Mouse (Mus musculus) kidney, embryonic 15.5 days (tissue): ENCODE data around the gene Trio. TPM values are rescaled to one million over a fixed set of nuclear protein-coding genes. Genes with fewer than 3 reads are reported as not detected.

Source experiments
- ATAC-seq: fragments of 200-750 bp; cut with Nextera tagmentation; replicated peaks from 2 replicates; pipeline ENCODE4 v1.8.0; 2017; ENCODE audit warnings: moderate TSS enrichment; ENCODE audit not compliant: low FRiP score
- H3K27ac ChIP-seq: fragments of 300-500 bp; sonication (generic); 2 replicates; pipeline ENCODE4 v1.5.1; 2015; ENCODE audit warnings: mild to moderate bottlenecking, inconsistent platforms
- H3K27me3 ChIP-seq: fragments of 300-500 bp; sonication (generic); 2 replicates; pipeline ENCODE4 v1.6.1; 2015; ENCODE audit warnings: inconsistent platforms
- H3K36me3 ChIP-seq: fragments of 300-500 bp; sonication (generic); 2 replicates; pipeline ENCODE4 v1.6.1; 2015; ENCODE audit warnings: inconsistent platforms
- H3K4me1 ChIP-seq: fragments of 300-500 bp; sonication (generic); 2 replicates; pipeline ENCODE4 v1.6.1; 2015; ENCODE audit warnings: inconsistent platforms
- H3K4me2 ChIP-seq: fragments of 300-500 bp; sonication (generic); 2 replicates; pipeline ENCODE4 v1.6.1; 2015; ENCODE audit warnings: moderate library complexity, mild to moderate bottlenecking, inconsistent platforms
- H3K4me3 ChIP-seq: fragments of 300-500 bp; sonication (generic); replicated peaks from 2 replicates; pipeline ENCODE4 v1.5.1; 2015; ENCODE audit warnings: mild to moderate bottlenecking, inconsistent platforms
- H3K9ac ChIP-seq: fragments of 300-500 bp; sonication (generic); 2 replicates; pipeline ENCODE4 v1.6.1; 2015; ENCODE audit warnings: mild to moderate bottlenecking, inconsistent platforms
- H3K9me3 ChIP-seq: fragments of 300-500 bp; sonication (generic); replicated peaks from 2 replicates; pipeline ENCODE4 v1.6.1; 2016; ENCODE audit warnings: inconsistent platforms
- WGBS: fragments of 180-500 bp; shearing (Covaris S2); methylation state at CpG from one replicate; pipeline ENCODE4 v1.1.7; 2015; ENCODE audit warnings: mixed read lengths; 5-methylcytosine and 5-hydroxymethylcytosine counted together
- polyA plus RNA-seq: library from polyadenylated mRNA; unstranded; fragments of >200 nt; fragmentation: Nextera tagmentation; extraction: Ambion mirVana; gene quantifications from 2 replicates; pipeline ENCODE4 v1.2.1, GENCODE M21; 2015

Gene Trio
- polyA plus RNA-seq, 1 experiment from 2014 or later, result 28.8 TPM

- Histone ChIP-seq H3K9ac (no peak overlapping the region), H3K9me3 (no peaks in the 10 kb centered on the region), H3K4me1 (0 out of 2 replicates have a peak, but pooled peaks cover 4% of the 10 kb centered on the region), H3K27me3 (no peaks in the 10 kb centered on the region), H3K27ac (no peak overlapping the region), H3K4me2 (no peak overlapping the region), H3K36me3 (no peaks in the 10 kb centered on the region), H3K4me3 (no peak overlapping the region)
- ATAC-seq, result no peak
- WGBS, result 73% methylated on average over 9 of the region's 9 CpGs
These were observed 314.9 kb downstream of the Trio start for GRCm38 (mm10) chr15:27710698-27711097.

GRCm38 (mm10) chr15:27708968-27709612 lies 316.6 kb downstream of the Trio start:
- Histone ChIP-seq H3K27ac (no peak overlapping the region), H3K4me1 (0 out of 2 replicates have a peak, but pooled peaks cover 4% of the 10 kb centered on the region), H3K9ac (no peak overlapping the region), H3K4me2 (no peak overlapping the region), H3K9me3 (no peaks in the 10 kb centered on the region), H3K36me3 (no peaks in the 10 kb centered on the region), H3K4me3 (no peak overlapping the region), H3K27me3 (no peaks in the 10 kb centered on the region)
- 75% methylated on average over 7 of the region's 7 CpGs for WGBS
- no peak for ATAC-seq

GRCm38 (mm10) chr15:27708499-27708898 lies 317.1 kb downstream of the Trio start:
- no peak for ATAC-seq
- 64% methylated on average over 3 of the region's 3 CpGs for WGBS
- Histone ChIP-seq H3K4me3 (no peak overlapping the region), H3K9ac (no peak overlapping the region), H3K4me1 (0 out of 2 replicates have a peak, but pooled peaks cover 4% of the 10 kb centered on the region), H3K4me2 (no peak overlapping the region), H3K27me3 (no peaks in the 10 kb centered on the region), H3K9me3 (no peaks in the 10 kb centered on the region), H3K27ac (no peak overlapping the region), H3K36me3 (no peaks in the 10 kb centered on the region)

GRCm38 (mm10) chr15:27702972-27703313 lies 322.7 kb downstream of the Trio start:
- H3K9ac ChIP-seq, result no peak overlapping the region
- H3K9me3 ChIP-seq, result no peaks in the 10 kb centered on the region
- peak; percentile 29; the same call in 1 of the 2 replicates for ATAC-seq
- no peak overlapping the region for H3K4me2 ChIP-seq
- H3K27me3 ChIP-seq, result no peaks in the 10 kb centered on the region
- 30% methylated on average over 1 of the region's 1 CpGs for WGBS
- H3K27ac ChIP-seq, result peak overlapping the region; percentile 77
- no peak overlapping the region for H3K4me3 ChIP-seq
- peaks cover 17% of the 10 kb centered on the region for H3K4me1 ChIP-seq
- H3K36me3 ChIP-seq, result no peaks in the 10 kb centered on the region

- WGBS, result 34% methylated on average over 11 of the region's 11 CpGs
- peak; percentile 64 for ATAC-seq
- peak overlapping the region; percentile 77 for H3K27ac ChIP-seq
These were observed 323.3 kb downstream of the Trio start for GRCm38 (mm10) chr15:27702031-27702971.

GRCm38 (mm10) chr15:27697632-27698031 lies 328.0 kb downstream of the Trio start:
- ATAC-seq, result no peak
- H3K27ac ChIP-seq, result no peak overlapping the region
- peaks cover 9% of the 10 kb centered on the region for H3K4me1 ChIP-seq
- no peaks in the 10 kb centered on the region for H3K36me3 ChIP-seq
- no peaks in the 10 kb centered on the region for H3K27me3 ChIP-seq
- H3K9me3 ChIP-seq, result no peaks in the 10 kb centered on the region
- H3K4me2 ChIP-seq, result no peak overlapping the region
- 93% methylated on average over 5 of the region's 5 CpGs for WGBS
- H3K9ac ChIP-seq, result no peak overlapping the region
- H3K4me3 ChIP-seq, result no peak overlapping the region

More at GRCm38 (mm10) chr15:27702031-27702971, 323.3 kb downstream of the Trio start:
- H3K4me1 ChIP-seq, result peaks cover 17% of the 10 kb centered on the region
- H3K9me3 ChIP-seq, result no peaks in the 10 kb centered on the region
- H3K4me2 ChIP-seq, result no peak overlapping the region
- no peaks in the 10 kb centered on the region for H3K36me3 ChIP-seq
- H3K4me3 ChIP-seq, result no peak overlapping the region
- no peaks in the 10 kb centered on the region for H3K27me3 ChIP-seq
- H3K9ac ChIP-seq, result no peak overlapping the region

GRCm38 (mm10) chr15:27693235-27693634 lies 332.4 kb downstream of the Trio start:
- no peak for ATAC-seq
- Histone ChIP-seq H3K4me1 (peaks cover 2% of the 10 kb centered on the region; the same call in 1 of the 2 replicates), H3K27me3 (no peaks in the 10 kb centered on the region), H3K4me3 (no peak overlapping the region), H3K27ac (no peak overlapping the region), H3K36me3 (no peaks in the 10 kb centered on the region), H3K4me2 (no peak overlapping the region), H3K9ac (no peak overlapping the region), H3K9me3 (no peaks in the 10 kb centered on the region)
- WGBS, result 61% methylated on average over 10 of the region's 10 CpGs

- H3K36me3 ChIP-seq, result no peaks in the 10 kb centered on the region
- H3K4me3 ChIP-seq, result no peak overlapping the region
- H3K9me3 ChIP-seq, result no peaks in the 10 kb centered on the region
- ATAC-seq, result peak; percentile 73; the same call in 1 of the 2 replicates
- no peak overlapping the region for H3K9ac ChIP-seq
- no peak overlapping the region for H3K4me2 ChIP-seq
- H3K4me1 ChIP-seq, result peaks cover 6% of the 10 kb centered on the region; the same call in 1 of the 2 replicates
- H3K27ac ChIP-seq, result peak overlapping the region; percentile 66
- WGBS, result 41% methylated on average over 7 of the region's 7 CpGs
- H3K27me3 ChIP-seq, result no peaks in the 10 kb centered on the region
These were observed 333.5 kb downstream of the Trio start for GRCm38 (mm10) chr15:27692161-27692560.

- no peak overlapping the region for H3K4me2 ChIP-seq
- H3K36me3 ChIP-seq, result no peaks in the 10 kb centered on the region
- 0 out of 2 replicates have a peak overlapping the region, but pooled peaks have one; percentile 45 for H3K27ac ChIP-seq
- H3K9ac ChIP-seq, result no peak overlapping the region
- no peak overlapping the region for H3K4me3 ChIP-seq
- 69% methylated on average over 7 of the region's 7 CpGs for WGBS
- no peaks in the 10 kb centered on the region for H3K9me3 ChIP-seq
- ATAC-seq, result peak; percentile 40; the same call in 1 of the 2 replicates
- H3K4me1 ChIP-seq, result peaks cover 6% of the 10 kb centered on the region; the same call in 1 of the 2 replicates
- H3K27me3 ChIP-seq, result no peaks in the 10 kb centered on the region
These were observed 334.4 kb downstream of the Trio start for GRCm38 (mm10) chr15:27691213-27691612.

GRCm38 (mm10) chr15:27688041-27688651 lies 337.5 kb downstream of the Trio start:
- no peak overlapping the region for H3K27ac ChIP-seq
- H3K9ac ChIP-seq, result no peak overlapping the region
- H3K4me2 ChIP-seq, result no peak overlapping the region
- no peaks in the 10 kb centered on the region for H3K27me3 ChIP-seq
- H3K36me3 ChIP-seq, result no peaks in the 10 kb centered on the region
- peaks cover 12% of the 10 kb centered on the region; the same call in 1 of the 2 replicates for H3K4me1 ChIP-seq
- no peak for ATAC-seq
- 48% methylated on average over 9 of the region's 9 CpGs for whole genome bisulfite sequencing
- H3K4me3 ChIP-seq, result no peak overlapping the region
- no peaks in the 10 kb centered on the region for H3K9me3 ChIP-seq

GRCm38 (mm10) chr15:27684813-27685212 lies 340.8 kb downstream of the Trio start:
- Histone ChIP-seq H3K36me3 (no peaks in the 10 kb centered on the region), H3K9ac (no peak overlapping the region), H3K9me3 (no peaks in the 10 kb centered on the region), H3K4me2 (no peak overlapping the region), H3K27me3 (no peaks in the 10 kb centered on the region), H3K4me1 (peaks cover 29% of the 10 kb centered on the region), H3K27ac (no peak overlapping the region), H3K4me3 (no peak overlapping the region)
- 87% methylated on average over 7 of the region's 7 CpGs for WGBS
- ATAC-seq, result no peak

- Histone ChIP-seq H3K9me3 (no peaks in the 10 kb centered on the region), H3K4me1 (peaks cover 33% of the 10 kb centered on the region), H3K4me2 (peak overlapping the region; percentile 37; the same call in 1 of the 2 replicates), H3K9ac (no peak overlapping the region), H3K27ac (peak overlapping the region; percentile 90), H3K36me3 (no peaks in the 10 kb centered on the region), H3K27me3 (no peaks in the 10 kb centered on the region), H3K4me3 (no peak overlapping the region)
- ATAC-seq, result no peak
- whole genome bisulfite sequencing, result 40% methylated on average over 1 of the region's 1 CpGs
These were observed 342.4 kb downstream of the Trio start for GRCm38 (mm10) chr15:27683206-27683605.
